Mouse (Mus musculus) liver, postnatal 0 days (tissue): Measurements from ENCODE around the gene Spon1. TPM values are rescaled to one million over a fixed set of nuclear protein-coding genes. Genes with fewer than 3 reads are reported as not detected.

Experiments
- ATAC-seq: fragments of 200-750 bp; cut with Nextera tagmentation; 2 replicates; pipeline ENCODE4 v1.8.0; 2017; ENCODE audit warnings: mild to moderate bottlenecking, moderate library complexity
- DNase-seq: peaks from one replicate; pipeline ENCODE4 v3.0.0-alpha.2; 2016
- H3K27ac ChIP-seq: fragments of 300-500 bp; sonication (generic); 2 replicates; pipeline ENCODE4 v1.5.1; 2014; ENCODE audit warnings: antibody characterized with exemption, moderate library complexity, mild to moderate bottlenecking, low read depth
- H3K27me3 ChIP-seq: fragments of 300-500 bp; sonication (generic); 2 replicates; pipeline ENCODE4 v1.6.1; 2014; ENCODE audit warnings: low read length, control low read depth, mixed read lengths; ENCODE audit not compliant: insufficient read depth
- H3K36me3 ChIP-seq: fragments of 300-500 bp; sonication (generic); replicated peaks from 2 replicates; pipeline ENCODE4 v1.6.1; 2014; ENCODE audit warnings: mild to moderate bottlenecking, control low read depth, low read length, moderate library complexity, mixed read lengths; ENCODE audit not compliant: insufficient read depth
- H3K4me1 ChIP-seq: fragments of 300-500 bp; sonication (generic); 2 replicates; pipeline ENCODE4 v1.6.1; 2014; ENCODE audit warnings: antibody characterized with exemption, mild to moderate bottlenecking, control low read depth; ENCODE audit not compliant: insufficient read depth
- H3K4me2 ChIP-seq: fragments of 300-500 bp; sonication (generic); 2 replicates; pipeline ENCODE4 v1.6.1; 2014; ENCODE audit warnings: low read depth, mild to moderate bottlenecking, low read length, moderate library complexity, mixed read lengths
- H3K4me3 ChIP-seq: fragments of 300-500 bp; sonication (generic); 2 replicates; pipeline ENCODE4 v1.5.1; 2014; ENCODE audit warnings: low read depth, low read length
- H3K9ac ChIP-seq: fragments of 300-500 bp; sonication (generic); replicated peaks from 2 replicates; pipeline ENCODE4 v1.6.1; 2014; ENCODE audit warnings: mild to moderate bottlenecking, moderate library complexity
- H3K9me3 ChIP-seq: fragments of 300-500 bp; sonication (generic); 2 replicates; pipeline ENCODE4 v1.6.1; 2016; ENCODE audit warnings: mild to moderate bottlenecking, control low read depth, low read length, mixed read lengths
- CTCF ChIP-seq: sonication (generic); IDR thresholded peaks from 2 replicates; pipeline ENCODE4 v1.5.1; 2016; ENCODE audit warnings: antibody characterized with exemption, low read depth
- EP300 ChIP-seq: IDR thresholded peaks from 2 replicates; pipeline ENCODE4 v1.6.1; 2016; ENCODE audit warnings: antibody characterized with exemption, low read depth, mild to moderate bottlenecking
- WGBS: fragments of 180-500 bp; shearing (Covaris S2); extraction: QIAGEN DNeasy Blood & Tissue Kit; methylation state at CpG from one replicate; pipeline ENCODE4 v1.1.7; 2014; ENCODE audit not compliant: insufficient replicate concordance; 5-methylcytosine and 5-hydroxymethylcytosine counted together
- polyA plus RNA-seq: library from polyadenylated mRNA; unstranded; fragments of >200 nt; fragmentation: Nextera tagmentation; extraction: Ambion mirVana; gene quantifications from 2 replicates; pipeline ENCODE4 v1.2.1, GENCODE M21; 2015

The Spon1 gene
- polyA plus RNA-seq, 1 experiment from 2014 or later = 0.35 TPM

GRCm38 (mm10) chr7:114068956-114069533 lies 303.2 kb downstream of the Spon1 start:
- WGBS = 44% methylated on average over 11 of the region's 11 CpGs
- Histone ChIP-seq H3K27me3 (no peaks in the 10 kb centered on the region), H3K9me3 (no peaks in the 10 kb centered on the region), H3K4me1 (peaks cover 26% of the 10 kb centered on the region), H3K9ac (no peak overlapping the region), H3K4me2 (no peak overlapping the region), H3K36me3 (no peaks in the 10 kb centered on the region), H3K4me3 (no peak overlapping the region), H3K27ac (no peak overlapping the region)
- DNase-seq (no peak), ATAC-seq (no peak)
- TF ChIP-seq CTCF (no peak), EP300 (no peak)

- Histone ChIP-seq H3K27me3 (no peaks in the 10 kb centered on the region), H3K36me3 (no peaks in the 10 kb centered on the region), H3K4me1 (peaks cover 26% of the 10 kb centered on the region), H3K4me2 (no peak overlapping the region), H3K4me3 (no peak overlapping the region), H3K9ac (no peak overlapping the region), H3K27ac (no peak overlapping the region), H3K9me3 (no peaks in the 10 kb centered on the region)
- TF ChIP-seq EP300 = no peak
- no peak for TF ChIP-seq CTCF
- ATAC-seq (no peak), DNase-seq (no peak)
- WGBS = 61% methylated on average over 11 of the region's 11 CpGs
Measured at GRCm38 (mm10) chr7:114069726-114070457, 304.1 kb downstream of the Spon1 start.

GRCm38 (mm10) chr7:114070458-114070840 lies 304.7 kb downstream of the Spon1 start:
- Histone ChIP-seq H3K4me3 (no peak overlapping the region), H3K36me3 (no peaks in the 10 kb centered on the region), H3K9me3 (no peaks in the 10 kb centered on the region), H3K27ac (no peak overlapping the region), H3K4me1 (peaks cover 21% of the 10 kb centered on the region), H3K4me2 (no peak overlapping the region), H3K9ac (no peak overlapping the region), H3K27me3 (no peaks in the 10 kb centered on the region)
- WGBS = 66% methylated on average over 3 of the region's 3 CpGs
- ATAC-seq = no peak
- no peak for DNase-seq
- TF ChIP-seq EP300 = no peak
- TF ChIP-seq CTCF = no peak

- no peak overlapping the region for H3K4me2 ChIP-seq
- peaks cover 11% of the 10 kb centered on the region for H3K4me1 ChIP-seq
- no peaks in the 10 kb centered on the region for H3K27me3 ChIP-seq
- 77% methylated on average over 5 of the region's 5 CpGs for WGBS
- no peak overlapping the region for H3K27ac ChIP-seq
- no peaks in the 10 kb centered on the region for H3K9me3 ChIP-seq
- TF ChIP-seq EP300 (no peak), CTCF (no peak)
- no peak overlapping the region for H3K4me3 ChIP-seq
- ATAC-seq = no peak
- no peak overlapping the region for H3K9ac ChIP-seq
- DNase-seq = no peak
- H3K36me3 ChIP-seq = no peaks in the 10 kb centered on the region
Measured at GRCm38 (mm10) chr7:114071395-114071794, 305.6 kb downstream of the Spon1 start.

GRCm38 (mm10) chr7:114071851-114072616 lies 306.2 kb downstream of the Spon1 start:
- WGBS = 39% methylated on average over 13 of the region's 13 CpGs
- Histone ChIP-seq H3K4me3 (no peak overlapping the region), H3K4me1 (0 out of 2 replicates have a peak, but pooled peaks cover 9% of the 10 kb centered on the region), H3K36me3 (no peaks in the 10 kb centered on the region), H3K9ac (no peak overlapping the region), H3K4me2 (no peak overlapping the region), H3K27me3 (no peaks in the 10 kb centered on the region), H3K9me3 (no peaks in the 10 kb centered on the region), H3K27ac (peak overlapping the region; percentile 35; the same call in 1 of the 2 replicates)
- DNase-seq (no peak), ATAC-seq (no peak)
- TF ChIP-seq CTCF (no peak), EP300 (no peak)

GRCm38 (mm10) chr7:114074133-114074532 lies 308.3 kb downstream of the Spon1 start:
- DNase-seq (no peak), ATAC-seq (peak; percentile 90)
- Histone ChIP-seq H3K36me3 (no peaks in the 10 kb centered on the region), H3K4me3 (no peak overlapping the region), H3K9ac (no peak overlapping the region), H3K9me3 (no peaks in the 10 kb centered on the region), H3K4me1 (0 out of 2 replicates have a peak, but pooled peaks cover 9% of the 10 kb centered on the region), H3K27me3 (no peaks in the 10 kb centered on the region), H3K27ac (peak overlapping the region; percentile 31), H3K4me2 (no peak overlapping the region)
- TF ChIP-seq EP300 (no peak), CTCF (no peak)
- 49% methylated on average over 7 of the region's 7 CpGs for WGBS
